Mouse (Mus musculus) ZHBTc4 (cell line): Measurements from ENCODE around the gene Gfi1b.

Experiments
- DNase-seq: peaks from one replicate; pipeline ENCODE4 v3.0.0-alpha.2; 2011; ENCODE audit warnings: low read depth, low spot score

Gene Gfi1b

GRCm38 (mm10) chr2:28621664-28622171, at the start of gene Gfi1b:
Gene Gfi1b, minus strand, starts transcription at chr2:28621982.
- DNase-seq: no peak

DNA sequence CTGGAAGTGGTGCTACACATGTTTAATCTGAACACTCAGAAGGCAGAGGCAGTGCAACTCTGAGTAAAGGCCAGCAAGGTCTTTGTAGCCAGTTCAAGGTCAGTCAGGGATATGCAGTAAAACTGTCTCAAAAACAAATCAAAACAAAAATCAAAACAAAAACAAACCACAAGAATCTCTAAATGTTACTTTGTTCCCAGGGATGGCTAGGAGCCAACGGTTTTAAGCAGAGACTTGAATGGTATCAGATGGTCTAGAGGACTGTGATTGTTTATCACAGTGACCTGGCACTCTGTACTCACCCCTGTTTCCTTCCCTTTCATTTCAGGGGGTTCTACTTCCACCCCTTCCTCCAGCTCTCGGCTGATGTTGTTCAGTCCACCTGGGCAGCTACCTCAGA, 49.7 kb upstream of the Gfi1b start:
- no peak for DNase-seq

- no peak for DNase-seq
Measured at GRCm38 (mm10) chr2:28665818-28666217, 44.0 kb upstream of the Gfi1b start.

DNA sequence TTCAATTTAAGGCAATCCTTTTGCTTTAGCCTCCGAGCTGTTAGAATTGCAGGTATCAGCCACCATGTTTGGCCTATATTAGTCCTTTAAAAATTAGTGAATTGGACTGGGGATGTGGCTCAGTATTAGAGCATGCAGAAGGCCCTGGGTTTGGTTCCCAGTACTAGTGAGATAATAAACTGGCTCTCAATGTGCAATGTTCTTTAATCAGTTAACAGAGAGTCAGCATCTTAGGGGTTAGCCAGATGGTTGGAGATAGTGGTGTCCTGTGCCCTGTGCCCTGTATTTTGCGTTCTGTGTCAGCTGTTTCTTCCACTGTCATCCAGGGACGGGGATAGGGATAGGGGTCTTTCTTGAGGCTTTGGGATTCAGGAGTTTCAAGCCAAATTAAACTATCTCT, 41.1 kb upstream of the Gfi1b start:
- no peak for DNase-seq

DNA sequence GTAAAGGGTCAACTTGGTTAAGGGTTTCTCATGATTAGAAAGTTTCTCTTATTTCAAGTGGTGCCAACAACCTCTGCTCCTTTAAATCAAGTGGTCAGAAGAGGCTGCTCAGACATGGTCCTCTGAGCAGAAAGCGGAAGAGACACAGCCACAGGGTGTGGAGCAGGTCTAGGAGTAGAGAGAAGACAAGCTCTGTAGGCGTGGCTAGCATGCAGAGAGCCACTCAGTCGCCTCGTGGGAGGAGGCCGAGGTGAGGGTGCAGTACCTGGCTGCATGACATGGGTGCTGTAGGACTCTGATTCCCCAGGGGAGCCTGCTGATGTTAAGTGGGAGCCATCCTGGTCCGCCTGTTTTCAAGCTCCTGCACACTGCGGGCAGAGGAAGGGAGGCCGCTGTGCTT, 34.4 kb upstream of the Gfi1b start:
- DNase-seq: peak; percentile 68

DNA sequence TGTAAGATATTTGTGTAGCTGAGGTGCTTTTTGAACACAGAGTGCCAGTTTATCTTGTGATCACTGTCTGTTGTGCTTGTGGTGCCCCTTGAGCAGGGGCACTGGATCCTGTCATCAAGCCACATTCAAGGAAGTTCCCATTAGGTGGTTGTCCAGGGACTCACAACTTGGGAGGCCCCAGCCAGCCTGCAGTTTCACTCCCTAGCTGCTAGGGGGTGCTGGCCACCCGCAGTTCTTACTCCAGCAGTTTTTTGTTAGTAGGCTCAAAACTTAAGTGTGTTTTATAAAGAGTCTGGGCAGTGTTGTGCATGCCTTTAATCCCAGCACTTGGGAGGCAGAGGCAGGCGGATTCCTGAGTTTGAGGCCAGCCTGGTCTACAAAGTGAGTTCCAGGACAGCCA, 32.5 kb upstream of the Gfi1b start:
- peak; percentile 80 for DNase-seq

- DNase-seq: no peak
Measured at GRCm38 (mm10) chr2:28653351-28653750, 31.6 kb upstream of the Gfi1b start.

- DNase-seq: no peak
Measured at GRCm38 (mm10) chr2:28650526-28650925, 28.7 kb upstream of the Gfi1b start.

DNA sequence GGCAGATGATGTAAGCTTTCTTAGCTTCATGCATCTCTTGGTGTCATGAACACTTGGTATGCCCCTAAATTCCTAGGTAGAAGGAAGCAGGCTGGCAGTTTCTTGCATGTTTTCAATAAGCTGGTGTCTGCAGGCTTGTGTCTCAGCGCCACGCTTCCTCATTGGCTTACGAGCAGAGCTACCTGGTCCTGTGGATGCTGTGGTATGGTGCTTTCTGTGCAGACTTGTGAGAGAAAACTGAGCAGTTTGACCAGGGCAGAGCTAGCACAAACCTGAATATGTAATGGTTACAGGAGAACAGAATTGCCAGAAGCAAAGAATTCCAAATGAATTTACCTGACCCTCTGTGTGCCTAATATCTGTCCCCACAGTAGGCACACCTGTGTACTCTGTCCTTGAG, 21.3 kb upstream of the Gfi1b start:
- DNase-seq: no peak

DNA sequence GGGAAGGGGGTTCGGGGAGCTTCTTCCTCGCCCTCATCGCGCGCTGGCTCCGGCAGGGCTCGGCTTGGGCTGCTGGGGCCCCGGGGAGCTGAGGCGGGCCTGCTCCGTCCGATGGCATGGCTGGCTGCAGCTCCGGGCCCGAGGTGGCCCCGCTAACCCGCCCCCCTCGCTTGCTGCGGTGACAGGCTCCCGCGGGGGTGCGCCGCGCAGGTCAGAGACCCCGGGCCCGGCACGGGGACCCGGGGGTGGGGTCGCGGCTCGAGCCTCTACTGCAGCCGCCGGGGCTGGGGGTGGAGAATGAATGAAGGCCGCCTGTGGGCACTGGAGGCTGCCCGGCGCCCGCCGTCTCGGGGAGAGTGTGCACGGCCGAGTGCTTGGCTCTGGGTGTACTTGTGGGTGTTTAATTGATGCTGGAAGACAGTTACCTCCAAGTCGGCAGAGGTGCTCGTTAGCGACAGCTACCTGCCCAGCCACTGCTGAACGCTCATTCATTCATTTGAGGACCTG, 19.7 kb upstream of the Gfi1b start:
- DNase-seq: peak; percentile 59

DNA sequence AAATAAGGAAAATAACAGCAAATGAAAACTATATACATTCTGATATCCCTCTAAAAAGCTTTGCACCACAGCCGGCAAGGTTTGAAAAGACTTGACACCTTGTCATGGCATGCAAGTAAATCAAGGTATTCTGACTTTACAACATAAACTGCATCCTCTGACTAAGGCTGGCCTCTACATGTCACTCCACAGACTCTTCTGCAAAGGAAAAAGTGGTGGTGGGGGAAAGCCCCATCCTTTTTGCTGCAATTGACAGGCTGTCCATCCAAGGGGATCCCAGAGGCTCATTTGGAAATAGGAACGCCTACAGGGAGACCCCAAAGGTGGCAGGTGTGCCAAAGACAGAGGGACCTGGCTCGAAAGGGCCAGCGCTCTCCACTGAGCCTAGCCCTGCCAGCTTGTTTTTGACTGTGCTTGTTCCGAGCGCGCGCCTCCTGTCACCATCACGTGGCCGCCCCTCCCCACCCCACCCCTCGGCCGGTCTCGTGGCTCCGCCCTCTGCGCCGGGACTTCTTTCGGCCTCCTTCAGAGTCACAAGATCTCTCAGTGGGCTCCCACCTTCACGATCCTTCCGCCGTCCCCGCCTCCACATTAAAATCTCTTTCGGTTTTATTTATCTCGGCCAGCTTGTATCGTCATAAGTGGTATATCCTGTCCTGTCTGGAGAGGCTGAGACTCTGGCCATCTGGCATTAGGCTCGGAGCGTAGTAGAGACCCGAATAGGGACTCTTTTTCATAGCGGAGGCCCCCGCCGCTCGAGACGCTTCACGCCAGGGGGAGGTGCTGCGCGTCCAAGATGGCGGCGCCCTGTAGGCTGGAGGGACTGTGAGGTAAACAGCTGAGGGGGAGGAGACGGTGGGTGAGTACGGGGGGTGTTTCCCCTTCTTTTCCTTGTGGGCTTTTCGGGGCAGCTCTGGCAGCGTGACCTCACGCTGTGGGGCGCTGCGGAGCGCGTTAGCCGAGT, 19.0 kb upstream of the Gfi1b start, which contains the start of gene Tsc1:
TSS of gene Tsc1 (plus strand) at position 768 of the 964 bp plus-strand sequence.
- DNase-seq: peak; percentile 99

- peak; percentile 87 for DNase-seq
Measured at GRCm38 (mm10) chr2:28639794-28640193, 18.0 kb upstream of the Gfi1b start.

DNA sequence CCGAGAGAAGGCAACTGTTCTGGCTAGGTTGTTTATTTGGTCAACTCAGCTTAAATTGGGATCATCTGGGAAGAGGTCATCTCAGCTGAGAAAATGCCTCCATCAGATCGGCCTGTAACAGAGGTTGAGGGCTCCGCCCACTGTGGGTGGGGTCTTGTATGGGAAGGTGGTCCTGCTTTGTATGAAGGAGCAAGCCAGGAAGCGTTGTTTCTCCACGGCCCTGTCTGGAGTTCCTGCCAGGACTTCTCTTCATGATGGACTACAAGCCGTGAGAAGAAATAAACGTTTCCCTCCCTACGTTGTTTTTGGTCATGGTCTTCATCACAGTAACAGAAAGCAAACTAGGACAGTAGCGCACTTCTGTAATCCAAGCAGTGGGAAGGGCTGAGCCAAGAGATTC, 17.1 kb upstream of the Gfi1b start:
- DNase-seq: peak; percentile 87

DNA sequence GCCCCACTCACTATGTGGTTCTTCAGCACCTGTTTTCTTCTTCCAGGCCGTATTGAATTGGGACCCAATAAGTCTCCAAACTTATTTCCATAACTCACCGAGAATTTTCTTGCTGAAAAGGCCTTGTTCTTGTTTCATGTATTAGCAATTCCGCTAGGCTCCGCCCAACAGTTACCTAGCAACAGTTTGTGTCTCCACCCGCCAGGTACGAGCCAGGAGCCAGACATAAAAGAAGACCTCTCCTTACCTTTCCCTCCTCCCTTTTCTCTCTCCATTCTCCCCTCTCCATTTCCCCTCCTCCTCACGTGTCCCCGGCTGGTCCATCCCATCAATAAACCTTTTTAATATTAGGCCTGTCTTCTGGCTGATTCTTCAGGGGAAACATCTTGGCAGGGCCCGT, 16.6 kb upstream of the Gfi1b start:
- DNase-seq: peak; percentile 59

DNA sequence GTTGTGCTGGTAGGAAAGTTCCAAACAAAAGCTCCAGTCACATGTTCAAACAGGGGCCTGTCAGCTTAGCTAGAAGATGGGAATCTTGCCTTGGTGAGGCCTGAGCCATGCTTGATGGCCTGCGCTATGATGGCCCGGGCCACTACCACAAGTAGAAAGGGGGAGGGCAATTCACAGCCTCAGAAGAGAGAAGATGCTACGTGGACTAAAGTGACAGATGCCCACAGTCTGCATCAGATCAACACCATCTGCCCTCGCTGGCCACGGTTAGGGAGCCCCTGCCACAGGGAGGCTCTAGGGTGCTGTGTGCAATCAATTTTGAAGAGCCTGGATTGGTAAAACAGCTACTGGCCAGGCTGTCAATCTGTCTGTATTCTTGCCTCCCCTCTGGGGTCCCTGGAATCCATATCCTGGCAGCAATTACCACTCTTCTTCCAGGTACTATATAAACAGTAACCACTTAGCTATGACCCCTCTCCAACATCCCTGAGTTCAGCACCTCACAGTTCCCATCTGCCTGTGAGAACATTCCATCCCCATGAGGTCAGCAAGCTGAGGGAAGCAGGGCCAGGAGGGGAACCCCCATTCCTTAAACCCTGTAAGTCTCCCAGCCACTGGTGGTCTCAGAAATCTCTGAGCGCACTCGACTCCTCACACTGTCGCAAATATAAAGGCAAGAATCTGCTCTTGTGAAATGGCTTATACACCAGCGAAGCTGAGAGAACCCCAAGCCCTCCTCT, 15.5 kb upstream of the Gfi1b start:
- DNase-seq: no peak

- no peak for DNase-seq
Measured at GRCm38 (mm10) chr2:28635199-28635598, 13.4 kb upstream of the Gfi1b start.

DNA sequence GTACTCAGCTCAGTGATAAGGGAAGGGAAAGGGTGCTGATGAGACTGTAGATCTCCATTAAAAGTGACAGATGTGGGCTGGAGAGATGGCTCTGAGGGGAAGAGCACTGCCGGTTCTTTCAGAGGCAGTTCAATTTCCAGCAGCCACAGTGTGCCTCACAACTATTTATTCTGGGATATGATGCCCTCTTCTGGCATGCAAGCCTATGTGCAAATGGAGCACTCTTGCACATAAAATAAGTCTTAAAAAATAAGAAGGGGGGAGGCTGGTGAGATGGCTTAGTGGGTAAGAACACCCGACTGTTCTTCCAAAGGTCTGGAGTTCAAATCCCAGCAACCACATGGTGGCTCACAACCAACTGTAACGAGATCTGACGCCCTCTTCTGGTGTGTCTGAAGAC, 11.4 kb upstream of the Gfi1b start:
- no peak for DNase-seq

GRCm38 (mm10) chr2:28632626-28633025, 10.8 kb upstream of the Gfi1b start:
- DNase-seq: no peak

GRCm38 (mm10) chr2:28629911-28630381, 8.2 kb upstream of the Gfi1b start:
- no peak for DNase-seq

DNA sequence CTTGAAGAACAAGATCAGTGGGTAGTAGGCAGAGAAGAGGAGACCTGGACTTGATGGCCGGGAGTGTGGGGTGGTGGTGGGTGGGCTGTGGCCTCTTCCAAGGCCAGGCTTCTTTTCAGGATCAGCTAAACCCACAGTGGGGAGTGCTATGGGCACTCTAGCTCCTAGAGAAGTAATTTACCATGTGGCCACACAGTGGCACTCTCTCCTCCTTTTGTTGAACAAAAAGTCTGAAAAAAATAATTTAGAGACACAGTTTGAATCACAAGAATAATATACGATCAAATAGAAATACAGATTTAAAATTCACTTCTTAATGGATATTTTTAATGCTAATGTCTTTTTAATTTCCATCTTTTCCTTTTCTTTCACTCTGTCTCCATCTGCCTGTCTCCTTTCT, 6.3 kb upstream of the Gfi1b start:
- DNase-seq: no peak

- peak; percentile 69 for DNase-seq
Measured at GRCm38 (mm10) chr2:28626038-28626437, 4.3 kb upstream of the Gfi1b start.

DNA sequence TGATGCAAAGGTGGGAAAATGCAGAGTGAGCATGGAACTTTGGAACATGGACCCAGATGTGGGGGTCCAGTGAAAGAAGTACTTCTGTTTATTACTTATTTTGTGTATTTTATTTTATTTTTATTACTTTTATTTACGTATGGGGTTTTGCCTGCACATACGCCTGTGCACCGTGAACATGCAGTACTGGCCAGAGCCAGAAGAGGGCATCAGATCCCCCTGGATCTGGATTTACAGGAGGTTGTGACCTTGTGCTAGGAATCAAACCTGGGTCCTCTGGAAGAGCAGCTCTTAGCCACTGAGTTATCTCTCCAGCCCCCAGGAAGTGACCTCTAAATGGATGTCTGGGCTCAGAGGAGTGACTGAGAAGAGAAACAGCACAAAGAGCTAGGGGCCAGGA, 3.1 kb upstream of the Gfi1b start:
- peak; percentile 77 for DNase-seq
